Mouse (Mus musculus) stomach, embryonic 14.5 days (tissue): Measurements from ENCODE around the gene Xlr5a. TPM values are rescaled to one million over a fixed set of nuclear protein-coding genes. Genes with fewer than 3 reads are reported as not detected.
"Not testable (repeated sequence)": the region's sequence is repeated elsewhere in the genome, so short reads cannot be mapped to it uniquely, and the experiment has no call there.

Experiments
- ATAC-seq: fragments of 200-750 bp; cut with Nextera tagmentation; 2 replicates; pipeline ENCODE4 v1.8.0; 2017; ENCODE audit warnings: low read depth, moderate TSS enrichment; ENCODE audit not compliant: insufficient number of reproducible peaks, insufficient read depth, low FRiP score
- H3K27ac ChIP-seq: fragments of 300-500 bp; sonication (generic); 2 replicates; pipeline ENCODE4 v1.5.1; 2014; ENCODE audit warnings: mild to moderate bottlenecking, low read length, moderate library complexity, mixed read lengths
- H3K27me3 ChIP-seq: fragments of 300-500 bp; sonication (generic); 2 replicates; pipeline ENCODE4 v1.6.1; 2014; ENCODE audit warnings: low read length, control low read depth, mixed read lengths; ENCODE audit not compliant: control insufficient read depth, insufficient read depth
- H3K36me3 ChIP-seq: fragments of 300-500 bp; sonication (generic); 2 replicates; pipeline ENCODE4 v1.6.1; 2014; ENCODE audit warnings: mild to moderate bottlenecking, control low read depth, low read length, moderate library complexity, mixed read lengths; ENCODE audit not compliant: control insufficient read depth, insufficient read depth
- H3K4me1 ChIP-seq: fragments of 300-500 bp; sonication (generic); 2 replicates; pipeline ENCODE4 v1.6.1; 2014; ENCODE audit warnings: low read length, control low read depth, mixed read lengths; ENCODE audit not compliant: control insufficient read depth, insufficient read depth
- H3K4me2 ChIP-seq: fragments of 300-500 bp; sonication (generic); replicated peaks from 2 replicates; pipeline ENCODE4 v1.6.1; 2014; ENCODE audit warnings: low read depth, low read length, control low read depth
- H3K4me3 ChIP-seq: fragments of 300-500 bp; sonication (generic); 2 replicates; pipeline ENCODE4 v1.5.1; 2014; ENCODE audit warnings: low read depth, low read length, control low read depth
- H3K9ac ChIP-seq: fragments of 300-500 bp; sonication (generic); replicated peaks from 2 replicates; pipeline ENCODE4 v1.6.1; 2014; ENCODE audit warnings: low read depth, mild to moderate bottlenecking, control low read depth, low read length, moderate library complexity, mixed read lengths
- H3K9me3 ChIP-seq: fragments of 300-500 bp; sonication (generic); 2 replicates; pipeline ENCODE4 v1.6.1; 2016; ENCODE audit warnings: low read depth, low read length, control low read depth; ENCODE audit not compliant: control insufficient read depth
- WGBS: fragments of 180-500 bp; shearing (Covaris S2); extraction: QIAGEN DNeasy Blood & Tissue Kit; methylation state at CpG from one replicate; pipeline ENCODE4 v1.1.7; 2014; 5-methylcytosine and 5-hydroxymethylcytosine counted together
- polyA plus RNA-seq: library from polyadenylated mRNA; unstranded; fragments of >200 nt; fragmentation: Nextera tagmentation; extraction: Ambion mirVana; gene quantifications from 2 replicates; pipeline ENCODE4 v1.2.1, GENCODE M21; 2014

Gene Xlr5a
- polyA plus RNA-seq, 1 experiment from 2014 or later = 0.16 TPM

GRCm38 (mm10) chrX:73295745-73296144 lies 3.0 kb upstream of the Xlr5a start:
- not testable (repeated sequence) for H3K27ac ChIP-seq, H3K4me3 ChIP-seq, H3K4me2 ChIP-seq, H3K27me3 ChIP-seq, H3K36me3 ChIP-seq, H3K9ac ChIP-seq, ATAC-seq, H3K9me3 ChIP-seq, H3K4me1 ChIP-seq
- WGBS = 64% methylated on average over 7 of the region's 10 CpGs

GRCm38 (mm10) chrX:73265270-73265669 lies 27.5 kb downstream of the Xlr5a start, which contains the start of gene Xlr3c:
Gene Xlr3c (minus strand): TSS chrX:73265390.
- H3K9me3 ChIP-seq, H3K9ac ChIP-seq, H3K27me3 ChIP-seq, H3K4me2 ChIP-seq, H3K4me1 ChIP-seq, H3K36me3 ChIP-seq, H3K4me3 ChIP-seq, H3K27ac ChIP-seq, ATAC-seq: not testable (repeated sequence)
- 85% methylated on average over 14 of the region's 14 CpGs for WGBS

- H3K27ac ChIP-seq, H3K9me3 ChIP-seq, H3K4me3 ChIP-seq, H3K27me3 ChIP-seq, H3K9ac ChIP-seq, H3K36me3 ChIP-seq, ATAC-seq, H3K4me2 ChIP-seq, H3K4me1 ChIP-seq: not testable (repeated sequence)
- 96% methylated on average over 1 of the region's 2 CpGs for WGBS
Observed at GRCm38 (mm10) chrX:73262428-73262827, 30.3 kb downstream of the Xlr5a start.

- H3K4me3 ChIP-seq, H3K4me2 ChIP-seq, H3K36me3 ChIP-seq, H3K27me3 ChIP-seq, H3K27ac ChIP-seq, H3K9me3 ChIP-seq, H3K9ac ChIP-seq, H3K4me1 ChIP-seq, ATAC-seq: not testable (repeated sequence)
- WGBS = 74% methylated on average over 9 of the region's 14 CpGs
Observed at GRCm38 (mm10) chrX:73242821-73243325, 49.9 kb downstream of the Xlr5a start, which contains the start of gene Xlr4c. Gene Xlr4c (minus strand): TSS chrX:73243130.

GRCm38 (mm10) chrX:73229288-73229687 lies 63.5 kb downstream of the Xlr5a start:
- Histone ChIP-seq H3K4me3 (peak overlapping the region; percentile 50), H3K9me3 (no peaks in the 10 kb centered on the region), H3K36me3 (no peaks in the 10 kb centered on the region), H3K4me1 (no peaks in the 10 kb centered on the region), H3K9ac (0 out of 2 replicates have a peak overlapping the region, but pooled peaks have one; percentile 45), H3K4me2 (peak overlapping the region; percentile 67), H3K27me3 (no peaks in the 10 kb centered on the region), H3K27ac (no peak overlapping the region)
- no peak for ATAC-seq
- WGBS = 39% methylated on average over 3 of the region's 3 CpGs

GRCm38 (mm10) chrX:73228606-73229214 lies 64.1 kb downstream of the Xlr5a start:
- Histone ChIP-seq H3K4me1 (no peaks in the 10 kb centered on the region), H3K4me2 (peak overlapping the region; percentile 67), H3K4me3 (peak overlapping the region; percentile 50), H3K27ac (peak overlapping the region; percentile 82), H3K9me3 (no peaks in the 10 kb centered on the region), H3K36me3 (no peaks in the 10 kb centered on the region), H3K27me3 (no peaks in the 10 kb centered on the region), H3K9ac (peak overlapping the region; percentile 45)
- peak; percentile 47 for ATAC-seq
- WGBS = 21% methylated on average over 48 of the region's 51 CpGs

- Histone ChIP-seq H3K4me3 (peak within 1 kb of the TSS; percentile 50), H3K9ac (peak within 1 kb of the TSS; percentile 45), H3K36me3 (no peaks in the 10 kb centered on the region), H3K27me3 (no peaks in the 10 kb centered on the region), H3K4me2 (peak within 1 kb of the TSS; percentile 67), H3K27ac (peak within 1 kb of the TSS; percentile 82), H3K9me3 (no peaks in the 10 kb centered on the region), H3K4me1 (no peaks in the 10 kb centered on the region)
- WGBS = 18% methylated on average over 39 of the region's 39 CpGs
- ATAC-seq = peak; percentile 96
Observed at GRCm38 (mm10) chrX:73227914-73228605, 64.7 kb downstream of the Xlr5a start, which contains the start of gene F8a. Gene F8a (plus strand): TSS chrX:73228291.

GRCm38 (mm10) chrX:73225365-73225764 lies 67.4 kb downstream of the Xlr5a start:
- Histone ChIP-seq H3K4me1 (no peaks in the 10 kb centered on the region), H3K4me2 (no peak overlapping the region), H3K27me3 (no peaks in the 10 kb centered on the region), H3K9me3 (no peaks in the 10 kb centered on the region), H3K4me3 (no peak overlapping the region), H3K9ac (no peak overlapping the region), H3K36me3 (no peaks in the 10 kb centered on the region), H3K27ac (no peak overlapping the region)
- ATAC-seq = no peak
- WGBS = 56% methylated on average over 1 of the region's 1 CpGs
